Mouse (Mus musculus): ENCODE results near the gene Zfp493.
A peak's percentile ranks its signal among the peaks of the same experiment; 100 is the strongest.
"Not testable (repeated sequence)": the region's sequence is repeated elsewhere in the genome, so short reads cannot be mapped to it uniquely, and the experiment has no call there.

The Zfp493 gene

GRCm38 (mm10) chr13:67779265-67780221 is at the start of gene Zfp493:
Zfp493 (plus strand) TSS chr13:67779693.
- DNase-seq (ENCODE audit: low spot score in 2 of 2) = peak in 1 of 2 experiments; percentile 45

- not testable (repeated sequence) for DNase-seq (ENCODE audit: low spot score in 2 of 2)
Observed at GRCm38 (mm10) chr13:67734391-67734790, 45.1 kb upstream of the Zfp493 start.

DNA sequence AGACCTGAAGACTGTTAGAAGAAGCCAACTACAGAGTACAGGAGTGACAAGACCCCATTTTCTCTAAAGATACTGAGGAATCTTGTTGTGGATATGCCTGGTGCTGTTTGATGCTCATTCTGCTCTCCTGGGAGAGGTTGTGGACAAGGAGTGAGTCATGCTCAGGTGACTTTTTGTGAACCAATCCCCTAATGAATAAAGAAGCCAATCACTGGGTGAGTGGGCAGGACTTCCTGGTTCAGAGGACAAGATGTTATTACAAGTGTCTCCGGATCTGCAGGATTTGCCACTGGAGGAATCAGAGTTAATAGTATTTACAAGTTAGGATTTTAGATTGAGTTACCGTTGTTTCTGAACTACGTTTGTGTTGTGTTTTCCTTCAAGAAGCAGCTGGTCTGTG is 36.6 kb upstream of the Zfp493 start:
- DNase-seq (ENCODE audit: low spot score in 2 of 2) = no peak

GRCm38 (mm10) chr13:67743896-67744295 is 35.6 kb upstream of the Zfp493 start:
- no peak for DNase-seq (ENCODE audit: low spot score in 2 of 2)

GRCm38 (mm10) chr13:67754333-67755306 is 24.9 kb upstream of the Zfp493 start, which contains the start of gene Zfp85:
Zfp85 (minus strand) TSS chr13:67755228.
- peak; percentile 29 to 48 for DNase-seq (ENCODE audit: low spot score in 2 of 2)

DNA sequence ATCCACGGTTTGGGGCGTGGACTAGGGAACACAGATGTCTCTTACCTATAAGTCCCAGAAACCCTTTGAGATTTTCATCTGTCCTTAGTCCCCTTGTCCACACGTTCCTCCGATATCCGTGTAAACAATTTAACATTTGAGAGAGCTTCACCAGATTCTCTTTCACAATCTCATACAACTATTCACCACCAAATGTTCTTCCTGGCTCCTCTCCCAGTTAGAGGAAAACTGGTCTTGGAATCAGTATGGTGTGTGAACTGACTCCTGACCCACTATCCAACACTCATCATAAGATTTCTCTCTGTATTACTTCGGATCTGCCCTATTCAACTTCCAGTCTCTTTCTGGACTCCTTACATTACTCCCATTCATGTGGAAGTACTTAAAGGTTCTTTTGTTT is 23.7 kb upstream of the Zfp493 start:
- DNase-seq (ENCODE audit: low spot score in 2 of 2) = no peak

GRCm38 (mm10) chr13:67759966-67760365 is 19.5 kb upstream of the Zfp493 start:
- DNase-seq (ENCODE audit: low spot score in 2 of 2) = no peak

DNA sequence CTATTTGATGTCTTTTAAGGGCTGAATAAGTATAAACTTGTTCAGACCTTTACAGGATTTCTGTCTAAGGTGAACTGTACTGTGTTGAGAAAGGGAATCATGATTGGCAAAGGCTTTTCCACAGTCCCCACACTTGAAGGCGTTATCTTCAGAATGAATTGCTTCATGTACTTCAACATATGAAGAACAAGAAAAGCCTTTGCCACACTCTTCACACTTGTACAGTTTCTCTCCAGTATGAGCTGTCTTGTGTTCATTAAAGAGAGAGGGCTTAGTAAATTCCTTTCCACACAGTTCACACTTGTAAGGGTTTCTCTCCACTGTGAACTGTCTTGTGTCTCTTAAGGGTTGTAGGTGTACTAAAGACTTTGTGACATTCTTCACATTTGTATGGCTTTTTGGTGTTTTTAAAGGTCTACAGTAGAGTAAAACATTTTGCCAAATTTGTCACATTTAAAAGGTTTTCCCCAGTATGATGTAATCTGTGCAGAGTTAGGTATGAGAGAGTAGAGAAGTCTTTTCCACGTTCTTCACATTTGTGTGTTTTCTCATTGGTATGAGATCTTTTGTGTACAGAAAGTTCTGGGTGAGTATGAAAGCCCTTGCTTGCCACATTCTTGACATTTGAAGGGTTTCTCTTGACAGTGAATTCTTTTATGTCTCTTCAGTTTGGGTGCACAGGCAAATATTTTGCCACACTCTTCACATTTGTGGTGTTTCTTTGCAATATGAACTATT is 16.3 kb upstream of the Zfp493 start:
- DNase-seq (ENCODE audit: low spot score in 2 of 2) = no peak

DNA sequence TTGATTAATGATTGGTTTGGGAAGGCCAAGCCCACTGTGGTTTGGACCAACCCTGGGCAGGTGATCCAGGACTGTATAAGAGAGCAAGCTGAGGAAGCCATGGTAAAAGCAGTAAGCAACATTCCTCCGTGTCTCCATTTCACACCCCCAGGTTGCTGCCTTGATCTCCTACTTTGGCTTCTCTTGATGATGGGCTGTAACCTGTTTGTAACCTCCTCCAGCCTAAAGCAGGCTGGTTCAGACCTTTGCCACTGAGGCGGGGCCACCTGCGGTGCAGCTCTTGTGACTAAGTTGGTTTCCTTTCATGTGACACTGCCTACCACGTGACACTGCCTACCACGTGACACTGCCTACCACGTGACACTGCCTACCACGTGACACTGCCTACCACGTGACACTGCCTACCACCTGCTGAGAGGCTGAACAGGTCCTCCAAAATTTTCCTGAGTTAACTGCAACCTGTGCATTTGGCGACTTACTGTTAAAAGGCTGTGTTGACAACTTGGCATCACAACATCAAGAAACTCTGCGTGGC is 12.5 kb downstream of the Zfp493 start:
- no peak for DNase-seq (ENCODE audit: low spot score in 2 of 2)

- no peak for DNase-seq (ENCODE audit: low spot score in 2 of 2)
Observed at GRCm38 (mm10) chr13:67798618-67799017, 19.1 kb downstream of the Zfp493 start.

- DNase-seq (ENCODE audit: low spot score in 2 of 2) = not testable (repeated sequence)
Observed at GRCm38 (mm10) chr13:67799151-67799550, 19.7 kb downstream of the Zfp493 start.

DNA sequence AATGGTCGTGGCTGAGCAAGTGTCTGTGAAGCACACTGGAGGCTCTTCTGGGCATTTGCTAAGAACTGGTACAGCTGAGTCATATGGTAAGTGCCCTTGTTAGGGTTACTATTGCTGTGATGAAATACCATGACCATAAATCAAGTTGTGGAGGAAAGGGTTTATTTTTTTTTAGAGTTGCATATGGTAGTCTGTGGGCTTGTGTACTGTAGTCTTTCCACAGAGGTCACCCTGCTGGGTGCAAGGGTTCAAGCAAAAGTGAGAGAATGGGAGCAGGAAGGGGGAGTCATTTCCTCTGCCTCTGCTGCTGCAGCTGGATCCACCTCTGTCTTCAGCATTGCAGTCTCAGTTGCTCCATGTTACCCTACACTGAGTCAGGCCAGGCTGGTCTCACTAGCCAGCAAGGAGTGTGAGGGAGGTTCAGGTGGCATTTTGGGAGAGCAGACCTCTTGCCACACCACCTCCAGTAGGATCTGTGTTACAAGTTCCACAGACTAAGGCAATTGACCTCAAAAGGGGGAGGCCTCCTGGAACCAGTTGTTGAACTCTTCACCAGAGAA is 32.2 kb downstream of the Zfp493 start:
- no peak for DNase-seq (ENCODE audit: low spot score in 2 of 2)

- DNase-seq (ENCODE audit: low spot score in 2 of 2) = no peak
Observed at GRCm38 (mm10) chr13:67812961-67813709, 33.6 kb downstream of the Zfp493 start.

GRCm38 (mm10) chr13:67813710-67814660 is 34.5 kb downstream of the Zfp493 start, which contains the start of gene Zfp273:
Zfp273 (plus strand) TSS chr13:67813740.
- peak; percentile 39 to 66 for DNase-seq (ENCODE audit: low spot score in 2 of 2)

DNA sequence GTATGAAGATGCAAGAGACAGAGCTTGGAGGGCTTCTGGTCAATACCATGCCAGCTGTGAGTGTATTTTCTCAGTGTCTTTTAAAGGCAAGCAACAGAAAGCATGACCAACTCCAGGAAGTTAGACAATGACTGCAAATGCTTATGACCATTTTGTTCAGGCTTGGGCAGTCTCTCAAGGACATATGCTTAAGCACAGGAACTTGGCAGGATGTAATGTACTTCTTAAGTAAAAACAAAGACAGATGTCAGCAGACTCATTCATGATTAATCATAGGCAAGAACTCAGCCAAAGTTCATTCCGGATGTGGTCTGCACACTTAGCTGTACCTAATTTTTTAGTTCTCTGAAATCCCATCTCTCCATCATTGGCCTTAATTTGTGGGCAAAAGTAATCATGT is 39.1 kb downstream of the Zfp493 start:
- no peak for DNase-seq (ENCODE audit: low spot score in 2 of 2)

DNA sequence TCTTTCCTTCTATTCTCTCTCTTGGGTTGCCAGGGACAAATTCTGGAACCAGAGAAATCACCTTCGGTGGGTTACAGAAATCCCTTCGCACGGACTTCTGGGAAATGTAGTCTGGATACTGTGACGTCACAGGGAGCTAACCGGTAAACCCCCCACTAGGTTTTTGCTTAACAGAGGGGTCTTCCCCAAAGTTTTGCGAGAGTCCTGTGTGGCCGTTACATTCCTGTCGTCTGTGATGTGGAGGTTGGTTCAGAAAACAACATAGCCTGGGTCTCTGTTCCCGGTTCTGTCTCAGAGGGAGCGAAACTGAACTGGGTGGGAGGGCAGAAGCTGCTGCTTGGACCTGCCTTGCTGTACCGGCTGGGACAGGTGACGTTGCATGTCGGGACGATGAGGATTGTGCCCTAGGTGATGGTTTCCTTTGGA is 51.4 kb downstream of the Zfp493 start, which contains the start of gene Gm10037:
Gm10037 (plus strand) TSS at position 196 of the 426 bp plus-strand sequence.
- DNase-seq (ENCODE audit: low spot score in 2 of 2) = peak in 1 of 2 experiments; percentile 32

- DNase-seq (ENCODE audit: low spot score in 2 of 2) = not testable (repeated sequence)
Observed at GRCm38 (mm10) chr13:67833137-67833536, 53.6 kb downstream of the Zfp493 start.

Measured in cerebellum, postnatal 4 days (tissue).